8 mouse cellular contexts compared by ENCODE assay signal in the genomic region with DNA sequence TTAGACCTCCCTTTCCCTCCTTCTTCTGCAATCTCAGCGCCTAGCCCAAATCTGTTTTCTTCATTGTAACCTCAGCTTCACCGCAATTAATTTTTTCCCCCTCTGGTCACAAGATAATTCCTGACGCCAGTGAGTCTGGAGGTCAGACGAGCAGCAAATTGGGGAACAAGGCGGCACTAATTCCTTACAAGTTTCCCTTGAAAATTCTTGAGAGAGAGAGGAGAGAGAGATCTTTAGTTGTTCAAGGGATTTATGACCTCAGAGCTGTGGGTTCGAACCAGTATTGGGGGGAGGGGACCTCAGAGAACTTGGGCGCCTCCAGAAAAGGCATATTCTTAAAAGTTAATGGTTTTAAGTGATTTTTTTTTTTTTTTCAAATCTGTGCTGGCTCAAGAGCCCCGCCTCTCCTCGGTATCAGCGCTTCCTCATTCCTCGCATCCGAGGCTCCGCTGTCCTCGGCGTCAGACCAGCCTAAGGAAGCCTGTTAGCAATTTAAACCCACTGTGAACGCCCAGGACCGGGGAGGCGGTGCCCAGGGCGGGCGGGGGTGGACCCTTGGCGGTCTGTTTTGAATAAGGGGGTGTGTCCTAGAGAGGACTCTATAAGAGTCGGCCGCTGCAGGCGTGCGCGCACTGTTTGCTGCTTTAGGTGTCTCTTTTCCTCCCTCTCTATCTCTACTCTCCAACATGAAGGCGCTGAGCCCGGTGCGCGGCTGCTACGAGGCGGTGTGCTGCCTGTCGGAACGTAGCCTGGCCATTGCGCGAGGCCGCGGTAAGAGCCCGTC. TPM values are rescaled to one million over a fixed set of nuclear protein-coding genes. Genes with fewer than 3 reads are reported as not detected.
DNase-seq lines count a peak whose midpoint lies in the region; ATAC-seq and TF ChIP-seq lines count a peak whose summit lies in the region.

A gene (plus strand): TSS at position 305 of the 784 bp plus-strand sequence.

- under 1% methylated on average over 39 of the region's 39 CpGs for WGBS in forebrain, embryonic 12.5 days
- WGBS in large intestine, adult 2 months = 2% methylated on average over 39 of the region's 39 CpGs
- WGBS in lung, adult 2 months = under 1% methylated on average over 39 of the region's 39 CpGs
- under 1% methylated on average over 39 of the region's 39 CpGs for WGBS in neural tube, embryonic 15.5 days

- H3K9me3 ChIP-seq in forebrain, embryonic 12.5 days = no peaks in the 10 kb centered on the region
- no peaks in the 10 kb centered on the region for H3K9me3 ChIP-seq in neural tube, embryonic 15.5 days (replicated peaks)

- peaks cover 19% of the 10 kb centered on the region for H3K36me3 ChIP-seq in C2C12 (ENCODE audit: control insufficient read depth, insufficient read depth)
- H3K36me3 ChIP-seq in forebrain, embryonic 12.5 days (replicated peaks) = no peaks in the 10 kb centered on the region
- H3K36me3 ChIP-seq in neural tube, embryonic 15.5 days = no peaks in the 10 kb centered on the region

- peak within 1 kb of the TSS; percentile 97 for H3K4me3 ChIP-seq in C2C12 (ENCODE audit: insufficient read depth, poor library complexity, severe bottlenecking)
- peak within 1 kb of the TSS; percentile 62 for H3K4me3 ChIP-seq in forebrain, embryonic 12.5 days (replicated peaks)
- H3K4me3 ChIP-seq in lung, adult 2 months (replicated peaks; ENCODE audit: extremely low read depth, low read depth, low read length) = peak within 1 kb of the TSS; percentile 86
- H3K4me3 ChIP-seq in neural tube, embryonic 15.5 days (replicated peaks) = peak within 1 kb of the TSS; percentile 58

- intact Hi-C loops in heart, postnatal 10 days (cut with DNase I) = no loop called here

- peak; percentile 98 for DNase-seq in adrenal gland, adult 2 months
- peak; percentile 96 to 97 for DNase-seq in heart, postnatal 10 days
- peak; percentile 81 for DNase-seq in large intestine, adult 2 months (ENCODE audit: low read depth, low spot score)
- peak; percentile 94 for DNase-seq in lung, adult 2 months
- DNase-seq in testis, postnatal 14 days (ENCODE audit: low spot score) = peak; percentile 90

- peak within 1 kb of the TSS; percentile 83 for H3K27ac ChIP-seq in forebrain, embryonic 12.5 days
- peak within 1 kb of the TSS; percentile 88 for H3K27ac ChIP-seq in neural tube, embryonic 15.5 days (replicated peaks)

- TF ChIP-seq CTCF in C2C12 (IDR thresholded peaks at IDR 0.05; ENCODE audit: control insufficient read depth, insufficient read depth, insufficient read length) = no peak
- no peak for TF ChIP-seq CTCF in lung, adult 2 months (IDR thresholded peaks at IDR 0.05; ENCODE audit: insufficient read depth, low read length)

- peak within 1 kb of the TSS; percentile 89 for H3ac ChIP-seq in C2C12 (ENCODE audit: control insufficient read depth, insufficient read length, low read depth)

- H3K9ac ChIP-seq in forebrain, embryonic 12.5 days = peak within 1 kb of the TSS; percentile 81
- H3K9ac ChIP-seq in neural tube, embryonic 15.5 days (replicated peaks) = peak within 1 kb of the TSS; percentile 69

- H3K4me2 ChIP-seq in forebrain, embryonic 12.5 days = peak within 1 kb of the TSS; percentile 79
- peak within 1 kb of the TSS; percentile 87 for H3K4me2 ChIP-seq in neural tube, embryonic 15.5 days

- H3K4me1 ChIP-seq in forebrain, embryonic 12.5 days = peaks cover 95% of the 10 kb centered on the region
- peaks cover 36% of the 10 kb centered on the region for H3K4me1 ChIP-seq in lung, adult 2 months (ENCODE audit: control insufficient read depth, insufficient read depth, low read length)
- H3K4me1 ChIP-seq in neural tube, embryonic 15.5 days = peaks cover 77% of the 10 kb centered on the region

- no peaks in the 10 kb centered on the region for H3K27me3 ChIP-seq in C2C12 (ENCODE audit: control insufficient read depth, insufficient read depth, insufficient read length)
- H3K27me3 ChIP-seq in forebrain, embryonic 12.5 days = peaks cover 31% of the 10 kb centered on the region
- H3K27me3 ChIP-seq in neural tube, embryonic 15.5 days (replicated peaks) = peaks cover 21% of the 10 kb centered on the region; the same call in 1 of the 2 replicates

- TF ChIP-seq POLR2A in lung, adult 2 months (IDR thresholded peaks at IDR 0.05; ENCODE audit: borderline replicate concordance, extremely low read depth, low read depth, low read length) = peak; percentile 99

- peaks cover 40% of the 10 kb centered on the region for H3K79me2 ChIP-seq in C2C12 (ENCODE audit: control insufficient read depth, insufficient read depth)

- H3K79me3 ChIP-seq in C2C12 (ENCODE audit: low read depth) = peaks cover 25% of the 10 kb centered on the region

- ATAC-seq in forebrain, embryonic 12.5 days (ENCODE audit: low FRiP score) = peak; percentile 85
- peak; percentile 82 for ATAC-seq in neural tube, embryonic 15.5 days (ENCODE audit: low FRiP score)

TF ChIP-seq in C2C12, 6 proteins besides CTCF, POLR2A, EP300 and RAD21:
- TF ChIP-seq MAX (IDR thresholded peaks at IDR 0.05) = peak; percentile 57
- TF ChIP-seq FOSL1 (IDR thresholded peaks at IDR 0.05; ENCODE audit: insufficient read depth, low read length, poor library complexity, severe bottlenecking) = no peak

RNA-seq across cellular contexts. Expression of the gene that starts here (rescaled TPM):
- polyA plus RNA-seq in C2C12 (2012; fragmentation: generic; extraction: Trizol) = 780 TPM
- 10 to 100 TPM; 31.5 to 70.5 TPM for total RNA-seq in adrenal gland, adult 2 months (2021)
- polyA plus RNA-seq in adrenal gland, adult 2 months (2012; rRNA removed) = 235 and 298 TPM in 2 replicates
- polyA plus RNA-seq in forebrain, embryonic 12.5 days (2016; fragmentation: Nextera tagmentation; extraction: Ambion mirVana) = 173 and 228 TPM in 2 replicates
- 100 to 1,000 TPM; 104 TPM for total RNA-seq in heart, postnatal 10 days (2021)
- 242 and 265 TPM in 2 replicates for polyA plus RNA-seq in large intestine, adult 2 months (2012; rRNA removed)
- 390 and 505 TPM in 2 replicates for polyA plus RNA-seq in lung, adult 2 months (2012; rRNA removed)
- polyA plus RNA-seq in neural tube, embryonic 15.5 days (2015; fragmentation: Nextera tagmentation; extraction: Ambion mirVana) = 227 TPM in 2 replicates

Comparison
In these comparisons a context has a peak if more than half of its experiments do, and no peak if none do; other contexts are left out.
1. Peak in every context shown above with its lines: DNase-seq, ATAC-seq, H3K4me3 ChIP-seq and H3K27ac ChIP-seq.